Mouse (Mus musculus): Measurements from ENCODE around the gene Dnm2. TPM values are rescaled to one million over a fixed set of nuclear protein-coding genes. Genes with fewer than 3 reads are reported as not detected.

Dnm2 gene
- polyA plus RNA-seq (2012; rRNA removed), result 30.6 and 33.1 TPM in 2 replicates

GRCm38 (mm10) chr9:21424631-21425555 is at the start of gene Dnm2:
Dnm2 (plus strand) TSS chr9:21424908.

GRCm38 (mm10) chr9:21411669-21412550 is 12.8 kb upstream of the Dnm2 start, which contains the start of gene Qtrt1:
Qtrt1 (plus strand) TSS chr9:21411837.

GRCm38 (mm10) chr9:21509772-21510688 is 85.3 kb downstream of the Dnm2 start, which contains the start of gene Tmed1:
Tmed1 (minus strand) TSS chr9:21510252.

GRCm38 (mm10) chr9:21525937-21526633 is 101.4 kb downstream of the Dnm2 start, which contains the start of gene AB124611:
AB124611 (plus strand) TSS chr9:21526176.

GRCm38 (mm10) chr9:21546789-21547074 is 122.0 kb downstream of the Dnm2 start, which contains the start of gene Carm1:
Carm1 (plus strand) TSS chr9:21546894.

Other genes starting within 250 kb of the Dnm2 start
- 12.4 and 14.5 TPM in 2 replicates for gene Keap1, start 185.5 kb upstream of the Dnm2 start, polyA plus RNA-seq (2012; rRNA removed)
- gene S1pr5, start 176.5 kb upstream of the Dnm2 start, polyA plus RNA-seq (2012; rRNA removed), result 0.05 and 0.06 TPM in 2 replicates
- gene Atg4d, start 159.6 kb upstream of the Dnm2 start, polyA plus RNA-seq (2012; rRNA removed), result 30.6 and 38.4 TPM in 2 replicates
- 20.3 and 23.3 TPM in 2 replicates for gene Kri1, start 136.9 kb upstream of the Dnm2 start, polyA plus RNA-seq (2012; rRNA removed)
- 59.2 and 67.8 TPM in 2 replicates for gene Cdkn2d, start 133.5 kb upstream of the Dnm2 start, polyA plus RNA-seq (2012; rRNA removed)
- gene Ap1m2, start 112.6 kb upstream of the Dnm2 start, polyA plus RNA-seq (2012; rRNA removed), result 0.08 and 0.14 TPM in 2 replicates
- gene Slc44a2, start 104.2 kb upstream of the Dnm2 start, polyA plus RNA-seq (2012; rRNA removed), result 10.5 TPM in 2 replicates
- 28.1 and 29.4 TPM in 2 replicates for gene Ilf3, start 57.0 kb upstream of the Dnm2 start, polyA plus RNA-seq (2012; rRNA removed)
- gene Qtrt1, start 13.1 kb upstream of the Dnm2 start, polyA plus RNA-seq (2012; rRNA removed), result 23.1 and 23.5 TPM in 2 replicates
- gene Tmed1, start 85.3 kb downstream of the Dnm2 start, polyA plus RNA-seq (2012; rRNA removed), result 16.4 and 18.0 TPM in 2 replicates
- 4.9 and 6.6 TPM in 2 replicates for gene AB124611, start 101.3 kb downstream of the Dnm2 start, polyA plus RNA-seq (2012; rRNA removed)
- gene Carm1, start 122.0 kb downstream of the Dnm2 start, polyA plus RNA-seq (2012; rRNA removed), result 21.7 and 26.8 TPM in 2 replicates
- 14.2 and 15.9 TPM in 2 replicates for gene Timm29, start 167.8 kb downstream of the Dnm2 start, polyA plus RNA-seq (2012; rRNA removed)
- gene Yipf2, start 167.9 kb downstream of the Dnm2 start, polyA plus RNA-seq (2012; rRNA removed), result 5.7 and 6.0 TPM in 2 replicates
- 20.2 and 21.2 TPM in 2 replicates for gene Smarca4, start 191.3 kb downstream of the Dnm2 start, polyA plus RNA-seq (2012; rRNA removed)